Mouse (Mus musculus): ENCODE measurements around the gene Fam209. TPM values are rescaled to one million over a fixed set of nuclear protein-coding genes. Genes with fewer than 3 reads are reported as not detected.
A peak's percentile ranks its signal among the peaks of the same experiment; 100 is the strongest.

Gene Fam209
- polyA plus RNA-seq, 1 experiment from 2014 or later: not detected

DNA sequence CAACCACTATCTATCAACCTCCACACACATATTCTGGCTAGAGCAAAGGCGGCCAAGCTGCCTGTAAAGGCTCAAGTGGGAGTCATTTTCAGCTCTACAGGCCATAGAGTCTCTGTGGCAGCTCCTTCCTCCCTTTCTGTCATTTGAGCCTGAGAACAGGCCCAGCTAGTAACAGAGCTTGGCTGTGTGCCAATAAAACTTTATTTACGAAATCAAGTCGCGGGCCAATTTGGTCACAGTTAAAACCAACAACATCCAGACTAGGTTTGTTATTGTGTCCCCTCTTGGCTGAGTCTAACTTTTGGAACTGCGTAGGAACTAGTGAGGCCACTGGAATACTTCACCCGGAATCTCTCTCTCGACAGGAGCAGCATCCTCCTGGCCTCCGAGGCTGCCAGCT lies 1.3 kb downstream of the Fam209 start:
- Histone ChIP-seq H3K9ac (ENCODE audit: low read depth, low read length) (no peak overlapping the region), H3K27ac (no peak overlapping the region), H3K4me2 (ENCODE audit: low read length) (no peak overlapping the region), H3K36me3 (ENCODE audit: insufficient read depth, low read length) (0 out of 2 replicates have a peak, but pooled peaks cover 7% of the 10 kb centered on the region), H3K4me3 (replicated peaks; ENCODE audit: low read depth, low read length) (no peak overlapping the region), H3K4me1 (replicated peaks; ENCODE audit: insufficient read depth, low read length) (no peaks in the 10 kb centered on the region; the same call in 1 of the 2 replicates), H3K27me3 (ENCODE audit: insufficient read depth, low read length) (no peaks in the 10 kb centered on the region), H3K9me3 (replicated peaks; ENCODE audit: low read length) (no peaks in the 10 kb centered on the region)
- WGBS: 39% methylated on average over 8 of the region's 8 CpGs
- DNase-seq (ENCODE audit: low spot score) (peak; percentile 76), ATAC-seq (replicated peaks; ENCODE audit: low FRiP score, low read depth) (no peak)
- TF ChIP-seq CTCF (IDR thresholded peaks at IDR 0.05; ENCODE audit: low read depth): no peak

DNA sequence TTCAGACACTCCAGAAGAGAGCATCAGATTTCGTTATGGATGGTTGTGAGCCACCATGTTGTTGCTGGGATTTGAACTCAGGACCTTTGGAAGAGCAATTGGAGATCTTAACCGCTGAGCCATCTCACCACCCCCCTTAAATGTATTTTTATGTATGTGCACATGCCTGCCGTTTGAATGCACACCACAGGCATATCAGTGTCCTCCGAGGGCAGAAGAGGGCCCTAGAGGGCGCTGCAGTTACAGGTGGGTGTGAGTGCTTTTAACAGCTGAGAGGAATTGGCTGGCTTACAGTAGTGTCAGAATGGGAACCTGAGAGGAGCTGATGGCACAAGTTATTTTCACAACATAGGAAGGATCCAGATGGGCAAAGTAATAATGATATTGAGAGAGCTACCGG lies 2.6 kb downstream of the Fam209 start:
- Histone ChIP-seq H3K27me3 (ENCODE audit: insufficient read depth, low read length) (no peaks in the 10 kb centered on the region), H3K4me1 (replicated peaks; ENCODE audit: insufficient read depth, low read length) (no peaks in the 10 kb centered on the region; the same call in 1 of the 2 replicates), H3K4me3 (replicated peaks; ENCODE audit: low read depth, low read length) (no peak overlapping the region), H3K27ac (no peak overlapping the region), H3K9me3 (replicated peaks; ENCODE audit: low read length) (no peaks in the 10 kb centered on the region), H3K36me3 (ENCODE audit: insufficient read depth, low read length) (no peaks in the 10 kb centered on the region), H3K4me2 (ENCODE audit: low read length) (no peak overlapping the region), H3K9ac (ENCODE audit: low read depth, low read length) (no peak overlapping the region)
- no peak for ATAC-seq (replicated peaks; ENCODE audit: low FRiP score, low read depth)
- peak; percentile 39 for DNase-seq (ENCODE audit: low spot score)
- TF ChIP-seq CTCF (IDR thresholded peaks at IDR 0.05; ENCODE audit: low read depth): peak; percentile 60
- WGBS: 36% methylated on average over 6 of the region's 6 CpGs

DNA sequence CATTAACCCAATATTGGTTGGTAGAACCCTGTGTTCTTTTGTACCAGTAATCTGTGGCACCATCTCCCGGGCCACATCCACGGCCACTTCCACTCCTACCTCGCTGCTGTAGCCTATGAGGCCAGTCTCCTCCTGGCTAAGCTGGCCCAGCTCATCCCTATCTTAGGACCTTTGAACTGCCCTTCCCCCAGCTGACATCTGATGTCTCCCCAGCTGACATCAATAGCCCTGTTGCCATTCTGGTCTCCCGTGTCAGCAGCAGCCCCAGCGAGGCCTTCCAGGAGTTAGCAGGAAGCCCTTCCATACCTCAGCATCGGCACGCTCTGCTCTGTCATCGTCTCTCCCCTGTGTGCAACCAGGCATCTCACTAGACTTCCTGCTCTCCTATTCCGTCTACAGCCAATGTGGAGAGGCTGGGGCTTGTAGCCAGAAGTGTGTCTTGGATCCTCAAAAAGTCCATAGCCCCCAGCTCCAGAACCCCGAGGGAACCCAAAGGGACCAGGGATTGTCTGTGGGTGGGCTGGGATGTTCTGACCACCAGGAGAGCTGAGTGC lies 4.5 kb downstream of the Fam209 start:
- Histone ChIP-seq H3K4me2 (ENCODE audit: low read length) (no peak overlapping the region), H3K4me1 (replicated peaks; ENCODE audit: insufficient read depth, low read length) (no peaks in the 10 kb centered on the region; the same call in 1 of the 2 replicates), H3K27me3 (ENCODE audit: insufficient read depth, low read length) (no peaks in the 10 kb centered on the region), H3K9ac (ENCODE audit: low read depth, low read length) (no peak overlapping the region), H3K36me3 (ENCODE audit: insufficient read depth, low read length) (no peaks in the 10 kb centered on the region), H3K27ac (no peak overlapping the region), H3K4me3 (replicated peaks; ENCODE audit: low read depth, low read length) (no peak overlapping the region), H3K9me3 (replicated peaks; ENCODE audit: low read length) (no peaks in the 10 kb centered on the region)
- TF ChIP-seq CTCF (IDR thresholded peaks at IDR 0.05; ENCODE audit: low read depth): no peak
- DNase-seq (ENCODE audit: low spot score) (peak; percentile 23), ATAC-seq (replicated peaks; ENCODE audit: low FRiP score, low read depth) (no peak; the same call in 1 of the 2 replicates)
- WGBS: 22% methylated on average over 10 of the region's 10 CpGs

DNA sequence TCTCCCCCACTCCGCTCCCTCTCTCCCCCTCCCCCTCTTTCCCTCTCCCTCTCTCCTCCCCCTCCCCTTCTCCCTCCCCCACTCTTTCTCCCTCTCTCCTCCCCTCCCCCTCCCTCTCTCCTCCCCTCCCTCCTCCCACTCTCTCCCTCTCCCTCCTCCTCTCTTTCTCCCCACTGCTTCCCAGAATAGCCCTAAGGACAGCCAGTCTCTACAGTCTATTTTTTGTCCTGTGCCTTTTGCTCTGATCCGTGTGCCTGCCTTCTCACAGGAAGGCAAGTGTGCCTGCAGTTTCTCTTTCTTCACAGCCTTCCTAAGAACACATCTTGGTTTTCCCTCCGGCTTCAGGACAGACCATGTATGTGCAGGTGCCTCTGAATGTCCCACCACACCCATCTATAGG lies 5.0 kb downstream of the Fam209 start:
- H3K36me3 ChIP-seq (ENCODE audit: insufficient read depth, low read length): no peaks in the 10 kb centered on the region
- no peak for TF ChIP-seq CTCF (IDR thresholded peaks at IDR 0.05; ENCODE audit: low read depth)
- H3K4me2 ChIP-seq (ENCODE audit: low read length): no peak overlapping the region
- H3K4me1 ChIP-seq (replicated peaks; ENCODE audit: insufficient read depth, low read length): no peaks in the 10 kb centered on the region; the same call in 1 of the 2 replicates
- no peak overlapping the region for H3K9ac ChIP-seq (ENCODE audit: low read depth, low read length)
- ATAC-seq (replicated peaks; ENCODE audit: low FRiP score, low read depth) (no peak), DNase-seq (ENCODE audit: low spot score) (no peak)
- no peak overlapping the region for H3K4me3 ChIP-seq (replicated peaks; ENCODE audit: low read depth, low read length)
- WGBS: 49% methylated on average over 3 of the region's 3 CpGs
- H3K27ac ChIP-seq: no peak overlapping the region
- no peaks in the 10 kb centered on the region for H3K9me3 ChIP-seq (replicated peaks; ENCODE audit: low read length)
- no peaks in the 10 kb centered on the region for H3K27me3 ChIP-seq (ENCODE audit: insufficient read depth, low read length)

DNA sequence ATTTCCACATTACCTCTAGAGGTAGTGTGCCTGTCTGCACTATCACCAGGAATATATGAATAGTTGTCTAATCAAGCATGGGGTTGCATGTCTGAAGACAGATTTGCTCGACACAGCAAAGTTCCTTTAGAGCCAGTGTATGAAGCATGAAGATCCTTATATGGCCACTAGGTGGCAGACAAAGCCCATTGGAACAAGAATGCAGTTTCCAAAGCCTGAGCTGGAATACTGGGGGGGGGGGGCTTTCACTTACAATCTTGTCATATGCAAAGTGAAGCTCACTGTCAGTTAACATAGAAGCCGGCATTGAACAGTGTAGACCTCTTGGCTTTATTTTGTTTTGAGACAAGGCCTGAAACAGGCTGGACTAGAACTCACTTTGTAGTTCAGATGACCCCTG lies 5.5 kb downstream of the Fam209 start:
- no peak overlapping the region for H3K4me2 ChIP-seq (ENCODE audit: low read length)
- no peak overlapping the region for H3K27ac ChIP-seq
- no peaks in the 10 kb centered on the region for H3K9me3 ChIP-seq (replicated peaks; ENCODE audit: low read length)
- WGBS: 4% methylated on average over 2 of the region's 2 CpGs
- no peaks in the 10 kb centered on the region for H3K27me3 ChIP-seq (ENCODE audit: insufficient read depth, low read length)
- H3K4me1 ChIP-seq (replicated peaks; ENCODE audit: insufficient read depth, low read length): no peaks in the 10 kb centered on the region; the same call in 1 of the 2 replicates
- peak; percentile 88 for TF ChIP-seq CTCF (IDR thresholded peaks at IDR 0.05; ENCODE audit: low read depth)
- H3K4me3 ChIP-seq (replicated peaks; ENCODE audit: low read depth, low read length): no peak overlapping the region
- no peak overlapping the region for H3K9ac ChIP-seq (ENCODE audit: low read depth, low read length)
- ATAC-seq (replicated peaks; ENCODE audit: low FRiP score, low read depth): no peak
- peak; percentile 80 for DNase-seq (ENCODE audit: low spot score)
- no peaks in the 10 kb centered on the region for H3K36me3 ChIP-seq (ENCODE audit: insufficient read depth, low read length)

DNA sequence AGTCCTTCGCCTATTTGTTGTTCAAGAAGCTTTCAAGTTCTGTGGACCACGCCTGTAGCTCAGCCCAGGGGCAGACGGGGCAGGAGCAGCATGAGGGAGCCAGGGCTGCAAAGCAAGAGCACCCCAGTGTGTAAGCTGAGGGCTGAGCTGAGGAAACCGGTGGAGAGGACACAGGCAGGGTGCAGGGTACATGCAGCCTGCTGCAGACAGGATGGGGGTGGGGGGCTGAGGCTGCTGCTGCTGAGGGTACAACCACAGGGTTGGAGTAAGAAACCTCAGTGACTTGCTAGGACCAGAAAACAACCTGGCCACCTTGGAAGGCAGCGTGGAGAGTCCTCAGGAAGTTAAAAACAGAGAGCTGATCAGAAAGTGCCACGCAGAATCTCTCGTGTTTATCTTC lies 8.0 kb downstream of the Fam209 start:
- Histone ChIP-seq H3K9ac (ENCODE audit: low read depth, low read length) (no peak overlapping the region), H3K9me3 (replicated peaks; ENCODE audit: low read length) (no peaks in the 10 kb centered on the region), H3K4me3 (replicated peaks; ENCODE audit: low read depth, low read length) (no peak overlapping the region), H3K4me2 (ENCODE audit: low read length) (no peak overlapping the region), H3K36me3 (ENCODE audit: insufficient read depth, low read length) (no peaks in the 10 kb centered on the region), H3K27ac (no peak overlapping the region), H3K4me1 (replicated peaks; ENCODE audit: insufficient read depth, low read length) (no peaks in the 10 kb centered on the region), H3K27me3 (ENCODE audit: insufficient read depth, low read length) (no peaks in the 10 kb centered on the region)
- 76% methylated on average over 7 of the region's 7 CpGs for WGBS
- TF ChIP-seq CTCF (IDR thresholded peaks at IDR 0.05; ENCODE audit: low read depth): no peak
- DNase-seq (ENCODE audit: low spot score): no peak
- no peak for ATAC-seq (replicated peaks; ENCODE audit: low FRiP score, low read depth)
